Mouse (Mus musculus) liver, adult 2 months (tissue): Measurements from ENCODE around the gene Tbpl1. TPM values are rescaled to one million over a fixed set of nuclear protein-coding genes. Genes with fewer than 3 reads are reported as not detected.

ENCODE experiments used
- DNase-seq: peaks from one replicate; pipeline ENCODE4 v3.0.0-alpha.2; 2011; ENCODE audit warnings: low read depth, low spot score; ENCODE audit errors: extremely low read depth
- H3K27ac ChIP-seq: fragments of 200-500 bp; replicated peaks from 2 replicates; pipeline ENCODE4 v1.5.1; 2012; ENCODE audit warnings: low read depth, mild to moderate bottlenecking, control low read depth, inconsistent platforms, low read length; ENCODE audit not compliant: insufficient read depth
- H3K27me3 ChIP-seq: fragments of 200-500 bp; 2 replicates; pipeline ENCODE4 v1.6.1; 2012; ENCODE audit warnings: mild to moderate bottlenecking, moderate library complexity, low read length, inconsistent platforms; ENCODE audit not compliant: control insufficient read depth, insufficient read depth
- H3K36me3 ChIP-seq: fragments of 200-500 bp; 2 replicates; pipeline ENCODE4 v1.6.1; 2012; ENCODE audit warnings: low read length, inconsistent platforms; ENCODE audit not compliant: control insufficient read depth, insufficient read depth
- H3K4me1 ChIP-seq: fragments of 200-500 bp; 2 replicates; pipeline ENCODE4 v1.6.1; 2011; ENCODE audit warnings: low read length; ENCODE audit not compliant: control insufficient read depth, insufficient read depth
- H3K4me3 ChIP-seq: fragments of 200-500 bp; 2 replicates; pipeline ENCODE4 v1.5.1; 2011; ENCODE audit warnings: low read depth, mild to moderate bottlenecking, control low read depth, low read length, moderate library complexity; ENCODE audit not compliant: insufficient read depth
- H3K79me2 ChIP-seq: fragments of 200-500 bp; 2 replicates; pipeline ENCODE4 v1.6.1; 2012; ENCODE audit warnings: inconsistent platforms, mild to moderate bottlenecking, low read length, moderate library complexity; ENCODE audit not compliant: control insufficient read depth, insufficient read depth
- H3K9ac ChIP-seq: fragments of 200-500 bp; 2 replicates; pipeline ENCODE4 v1.6.1; 2012; ENCODE audit warnings: low read depth, mild to moderate bottlenecking, control low read depth, inconsistent platforms, low read length
- CTCF ChIP-seq: fragments of 200-500 bp; IDR thresholded peaks from 2 replicates; pipeline ENCODE4 v1.5.1; 2011; ENCODE audit warnings: low read depth, low read length, control low read depth
- POLR2A ChIP-seq: fragments of 200-500 bp; IDR thresholded peaks from 2 replicates; pipeline ENCODE4 v1.6.1; 2011; ENCODE audit warnings: low read length, control low read depth; ENCODE audit not compliant: insufficient read depth; ENCODE audit errors: extremely low read depth
- WGBS: fragments of 180-500 bp; shearing (Covaris S2); methylation state at CpG from one replicate; pipeline ENCODE4 v1.1.7; 2018; 5-methylcytosine and 5-hydroxymethylcytosine counted together
- polyA plus RNA-seq: library from polyadenylated mRNA; depleted of rRNA; stranded (reverse); fragments of >200 nt; gene quantifications from 2 replicates; pipeline ENCODE4 v1.2.3, GENCODE M21; 2012
- total RNA-seq: library from RNA; depleted of rRNA; stranded (reverse); fragments of >200 nt; gene quantifications from 2 replicates; pipeline ENCODE4 v1.2.3, GENCODE M21; 2014

The Tbpl1 gene
- total and polyA plus RNA-seq, 2 experiments: 6.0 to 8.3 TPM

DNA sequence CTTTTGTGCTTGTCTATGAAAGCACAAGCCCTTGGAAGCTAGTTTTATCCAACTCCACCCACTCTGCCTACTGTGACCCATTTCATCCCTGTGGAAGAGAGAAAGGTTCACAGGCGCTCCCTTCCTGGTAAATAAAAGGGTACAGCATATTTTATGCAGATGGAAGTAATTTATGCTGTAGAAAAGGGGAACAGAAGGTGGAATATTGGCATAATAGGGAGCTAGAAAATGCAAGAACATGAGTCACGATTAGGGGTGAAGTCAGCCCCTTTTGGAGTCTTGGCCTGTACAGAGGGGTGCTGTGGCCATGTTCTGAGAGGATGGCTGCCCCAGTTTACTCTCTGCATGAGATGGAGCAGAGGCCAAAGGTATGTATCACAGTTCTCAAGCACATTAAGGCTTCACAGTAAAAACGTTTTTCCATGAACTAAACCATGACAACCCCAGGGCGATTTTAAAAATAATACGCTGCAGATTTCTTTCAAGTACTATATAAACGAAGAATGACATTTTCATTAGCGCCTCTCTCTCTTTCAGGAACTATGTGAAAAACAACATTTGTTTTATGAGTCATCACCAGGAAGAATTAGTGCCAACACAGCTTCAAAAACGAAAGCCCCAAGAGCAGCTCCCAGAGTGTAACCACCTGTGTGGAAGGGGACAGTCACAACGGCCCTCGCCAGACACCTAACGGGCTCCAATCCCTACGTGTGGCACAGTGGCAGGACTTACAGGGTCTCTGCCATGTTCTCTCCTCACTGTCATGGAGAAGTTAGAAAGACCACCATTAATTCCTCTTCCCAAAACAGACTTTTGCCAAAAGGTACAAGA, 30.0 kb downstream of the Tbpl1 start:
- Histone ChIP-seq H3K4me1 (no peaks in the 10 kb centered on the region), H3K27me3 (no peaks in the 10 kb centered on the region), H3K79me2 (no peaks in the 10 kb centered on the region), H3K27ac (no peak overlapping the region), H3K36me3 (peaks cover 8% of the 10 kb centered on the region), H3K9ac (no peak overlapping the region), H3K4me3 (no peak overlapping the region)
- DNase-seq: no peak
- no peak for TF ChIP-seq POLR2A
- no peak for TF ChIP-seq CTCF
- 84% methylated on average over 12 of the region's 12 CpGs for WGBS

DNA sequence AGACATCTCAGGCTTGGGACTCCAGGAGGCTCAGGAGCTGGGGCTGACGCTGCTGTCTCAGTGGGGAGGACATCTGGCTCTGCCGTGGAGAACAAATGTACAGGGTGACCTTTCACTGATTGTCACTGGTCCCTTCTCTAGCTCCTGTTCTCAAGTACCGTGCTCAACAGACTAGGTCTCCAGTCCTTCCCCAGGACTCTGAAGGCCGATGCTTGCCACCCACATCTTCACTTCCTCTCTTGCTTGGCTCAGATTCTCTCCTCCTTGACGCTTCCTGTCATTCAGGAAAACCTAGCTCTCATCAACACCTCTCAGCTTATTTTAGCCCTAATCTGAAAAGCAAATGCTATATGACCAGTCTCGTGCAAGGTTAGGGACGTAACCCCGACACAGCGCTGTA, 31.0 kb downstream of the Tbpl1 start:
- H3K79me2 ChIP-seq: no peaks in the 10 kb centered on the region
- H3K36me3 ChIP-seq: peaks cover 4% of the 10 kb centered on the region
- H3K4me3 ChIP-seq: no peak overlapping the region
- H3K27ac ChIP-seq: no peak overlapping the region
- no peak for DNase-seq
- no peak for TF ChIP-seq POLR2A
- no peak for TF ChIP-seq CTCF
- 74% methylated on average over 9 of the region's 9 CpGs for WGBS
- H3K27me3 ChIP-seq: no peaks in the 10 kb centered on the region
- no peak overlapping the region for H3K9ac ChIP-seq
- no peaks in the 10 kb centered on the region for H3K4me1 ChIP-seq

DNA sequence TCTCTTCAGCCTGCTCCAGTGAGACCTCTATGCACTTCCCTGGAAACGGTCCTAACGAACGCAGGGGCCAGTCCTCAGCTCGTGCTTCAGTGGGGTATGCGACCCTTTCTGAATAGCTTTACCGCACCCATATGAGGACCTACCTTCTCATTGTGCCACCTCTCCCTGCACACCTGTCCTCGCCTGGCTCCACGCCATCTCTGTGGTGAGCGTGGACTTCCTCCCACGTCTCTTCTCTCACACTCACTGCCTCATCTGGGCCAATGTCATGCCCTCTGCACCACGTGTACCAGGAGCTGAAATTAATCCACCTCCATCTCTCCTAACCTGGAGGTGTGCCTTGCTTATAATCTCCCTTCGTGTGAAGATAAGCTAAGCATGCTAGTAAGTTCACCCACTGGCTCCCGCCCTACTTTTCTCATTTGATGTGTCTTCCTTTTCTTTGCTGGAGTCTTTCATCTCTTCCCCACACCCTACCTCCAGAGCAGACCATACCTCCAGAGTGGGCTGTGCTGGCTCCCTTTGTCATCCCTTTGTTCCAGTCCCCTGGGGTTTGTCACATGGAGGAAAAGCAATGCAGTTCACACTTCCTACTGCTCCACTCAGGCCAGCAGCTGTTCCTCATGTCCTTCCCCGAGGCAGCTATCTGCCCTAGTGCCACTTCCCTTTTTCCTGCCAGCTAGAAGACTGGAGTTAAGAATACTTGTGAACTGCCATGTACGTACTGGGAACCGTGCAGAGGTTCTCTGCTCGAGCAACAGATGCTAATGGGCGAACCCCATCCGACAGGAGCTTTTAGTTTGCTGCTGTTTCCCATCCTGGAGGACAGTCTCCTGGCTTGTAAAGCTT, 32.0 kb downstream of the Tbpl1 start:
- WGBS: 78% methylated on average over 19 of the region's 19 CpGs

DNA sequence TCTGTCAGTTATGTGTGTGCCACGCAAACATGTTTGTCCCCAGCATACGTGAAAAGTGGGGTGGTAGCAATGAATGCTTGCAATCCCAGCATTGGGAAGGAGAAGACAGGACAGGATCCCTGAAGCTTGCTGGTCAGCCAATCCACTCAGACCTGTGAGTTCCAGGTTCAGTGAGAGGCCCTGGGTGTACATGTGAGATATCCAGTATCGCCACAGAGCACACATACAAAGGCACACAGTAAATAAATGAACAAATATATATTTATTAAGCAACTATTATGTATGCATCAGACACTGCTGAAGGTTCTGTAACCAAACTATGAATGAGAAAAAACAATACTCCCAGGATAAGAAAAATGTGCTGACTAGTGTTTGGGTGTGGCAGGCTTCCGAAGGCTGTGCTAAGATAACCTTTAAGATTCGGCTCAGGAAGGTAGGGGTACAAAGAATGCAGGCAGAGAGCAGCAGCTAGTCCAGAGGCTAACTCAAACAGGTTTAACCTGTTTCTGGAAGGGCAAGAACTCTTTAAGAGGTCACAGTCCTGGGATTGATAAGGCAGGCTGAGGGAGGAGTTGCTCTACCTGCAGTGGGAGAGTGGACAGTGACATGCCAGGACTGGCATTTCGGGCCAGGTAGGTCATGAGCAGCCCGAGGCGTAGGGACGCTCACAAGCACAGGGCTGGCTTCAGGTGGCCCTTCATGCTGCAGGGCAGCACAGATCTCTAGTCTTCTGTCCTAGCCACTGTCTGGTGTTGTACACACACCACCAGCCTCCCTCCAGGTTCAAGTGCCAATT, 33.4 kb downstream of the Tbpl1 start:
- Histone ChIP-seq H3K36me3 (no peaks in the 10 kb centered on the region), H3K9ac (no peak overlapping the region), H3K79me2 (no peaks in the 10 kb centered on the region), H3K27ac (no peak overlapping the region), H3K4me1 (no peaks in the 10 kb centered on the region), H3K27me3 (peaks cover 2% of the 10 kb centered on the region; the same call in 1 of the 2 replicates), H3K4me3 (no peak overlapping the region)
- TF ChIP-seq CTCF (no peak), POLR2A (no peak)
- DNase-seq: peak; percentile 5
- WGBS: 63% methylated on average over 9 of the region's 9 CpGs

More for the DNA sequence above, 32.0 kb downstream of the Tbpl1 start:
- peak; percentile 7 for DNase-seq
- TF ChIP-seq CTCF: no peak
- TF ChIP-seq POLR2A: no peak
- Histone ChIP-seq H3K27me3 (peaks cover 2% of the 10 kb centered on the region; the same call in 1 of the 2 replicates), H3K79me2 (no peaks in the 10 kb centered on the region), H3K4me1 (no peaks in the 10 kb centered on the region), H3K4me3 (no peak overlapping the region), H3K36me3 (no peaks in the 10 kb centered on the region; the same call in 1 of the 2 replicates), H3K9ac (no peak overlapping the region), H3K27ac (no peak overlapping the region)

DNA sequence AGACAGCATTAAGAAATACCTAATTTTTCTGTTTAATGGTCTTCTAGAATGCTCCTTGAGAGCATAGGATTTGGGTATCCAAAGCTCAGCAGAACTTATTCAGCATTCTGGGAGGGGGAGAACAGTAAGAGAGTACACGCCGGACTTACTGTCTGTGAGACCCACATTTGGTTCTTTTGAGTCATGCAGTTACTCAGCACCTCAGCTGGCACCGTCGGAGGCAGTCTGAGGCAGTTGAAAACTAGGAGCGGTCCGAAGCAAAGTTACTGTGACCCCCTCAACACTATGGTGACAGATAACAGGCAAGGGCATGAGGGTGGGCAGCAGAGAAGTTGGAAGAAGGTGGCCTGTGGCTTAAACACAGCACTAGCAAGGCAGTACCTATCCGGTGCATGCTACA, 34.9 kb downstream of the Tbpl1 start:
- TF ChIP-seq CTCF (no peak), POLR2A (no peak)
- H3K36me3 ChIP-seq: no peaks in the 10 kb centered on the region
- H3K79me2 ChIP-seq: no peaks in the 10 kb centered on the region
- no peak overlapping the region for H3K27ac ChIP-seq
- DNase-seq: no peak
- H3K4me1 ChIP-seq: no peaks in the 10 kb centered on the region
- H3K27me3 ChIP-seq: peaks cover 2% of the 10 kb centered on the region; the same call in 1 of the 2 replicates
- whole genome bisulfite sequencing: 86% methylated on average over 7 of the region's 7 CpGs
- no peak overlapping the region for H3K4me3 ChIP-seq
- H3K9ac ChIP-seq: no peak overlapping the region
